Mouse (Mus musculus): ENCODE data around the gene Cnp. TPM values are rescaled to one million over a fixed set of nuclear protein-coding genes. Genes with fewer than 3 reads are reported as not detected.

Cnp gene
- polyA plus RNA-seq, 1 experiment from 2014 or later = 34.7 TPM

DNA sequence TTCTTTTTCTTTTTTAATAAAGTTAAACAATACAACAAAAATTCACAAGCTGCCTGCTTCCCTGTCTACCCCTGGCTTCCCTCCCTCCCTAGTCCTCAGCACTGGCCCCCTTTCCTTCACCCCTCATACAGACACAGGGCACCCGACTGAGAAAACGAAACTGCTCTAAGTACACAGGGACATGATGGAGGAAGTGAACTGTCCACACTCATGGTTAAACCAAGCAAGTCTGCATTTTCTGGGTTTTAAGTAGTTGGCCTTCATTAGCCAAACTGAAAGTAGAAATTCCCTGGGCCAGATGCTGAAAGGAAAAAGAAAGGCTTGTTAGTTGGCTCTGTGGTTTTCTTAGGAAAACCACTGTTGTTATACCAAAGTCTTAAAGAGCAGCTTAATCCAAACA, 8.1 kb downstream of the Cnp start:
- peaks cover 95% of the 10 kb centered on the region for H3K36me3 ChIP-seq (ENCODE audit: control insufficient read depth, insufficient read depth, low read length)
- WGBS = 89% methylated on average over 2 of the region's 2 CpGs
- ATAC-seq (replicated peaks; ENCODE audit: low FRiP score, low TSS enrichment, low read depth) = no peak
- no peaks in the 10 kb centered on the region for H3K9me3 ChIP-seq (ENCODE audit: control insufficient read depth, low read length)
- no peak overlapping the region for H3K4me3 ChIP-seq (ENCODE audit: low read depth, low read length)
- no peak overlapping the region for H3K4me2 ChIP-seq (ENCODE audit: low read length)
- no peak overlapping the region for H3K9ac ChIP-seq (ENCODE audit: low read length)
- H3K27me3 ChIP-seq (replicated peaks; ENCODE audit: control insufficient read depth, insufficient read depth, low read length) = no peaks in the 10 kb centered on the region
- no peak for DNase-seq (ENCODE audit: low spot score)
- H3K27ac ChIP-seq (ENCODE audit: low read depth) = no peak overlapping the region
- no peaks in the 10 kb centered on the region for H3K4me1 ChIP-seq (replicated peaks; ENCODE audit: control insufficient read depth, insufficient read depth, low read length)

DNA sequence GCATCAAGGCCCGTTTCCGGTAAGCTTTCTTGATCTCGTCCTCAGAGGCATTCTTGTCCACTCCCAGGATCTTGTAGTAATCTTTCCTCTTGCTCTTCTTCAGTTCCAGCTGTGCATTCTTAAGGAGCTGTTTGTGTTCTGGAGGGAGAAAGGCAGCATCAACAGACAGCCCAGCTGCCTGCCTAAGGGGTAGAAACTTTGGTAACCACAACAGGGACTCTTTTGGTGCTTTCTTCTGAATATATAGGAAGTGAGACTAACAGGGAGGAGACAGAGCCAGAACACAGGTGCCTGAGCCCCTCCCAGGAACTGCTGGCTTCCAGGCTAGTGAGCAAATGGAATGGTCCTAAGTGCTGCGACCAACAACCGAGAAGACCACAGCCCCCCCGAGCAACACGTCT, 9.9 kb downstream of the Cnp start:
- Histone ChIP-seq H3K4me2 (ENCODE audit: low read length) (no peak overlapping the region), H3K4me1 (replicated peaks; ENCODE audit: control insufficient read depth, insufficient read depth, low read length) (no peaks in the 10 kb centered on the region), H3K9me3 (ENCODE audit: control insufficient read depth, low read length) (no peaks in the 10 kb centered on the region), H3K27ac (ENCODE audit: low read depth) (no peak overlapping the region), H3K4me3 (ENCODE audit: low read depth, low read length) (no peak overlapping the region), H3K36me3 (ENCODE audit: control insufficient read depth, insufficient read depth, low read length) (peaks cover 100% of the 10 kb centered on the region), H3K9ac (ENCODE audit: low read length) (no peak overlapping the region), H3K27me3 (replicated peaks; ENCODE audit: control insufficient read depth, insufficient read depth, low read length) (no peaks in the 10 kb centered on the region)
- DNase-seq (ENCODE audit: low spot score) = no peak
- 87% methylated on average over 7 of the region's 7 CpGs for WGBS
- ATAC-seq (replicated peaks; ENCODE audit: low FRiP score, low TSS enrichment, low read depth) = no peak

DNA sequence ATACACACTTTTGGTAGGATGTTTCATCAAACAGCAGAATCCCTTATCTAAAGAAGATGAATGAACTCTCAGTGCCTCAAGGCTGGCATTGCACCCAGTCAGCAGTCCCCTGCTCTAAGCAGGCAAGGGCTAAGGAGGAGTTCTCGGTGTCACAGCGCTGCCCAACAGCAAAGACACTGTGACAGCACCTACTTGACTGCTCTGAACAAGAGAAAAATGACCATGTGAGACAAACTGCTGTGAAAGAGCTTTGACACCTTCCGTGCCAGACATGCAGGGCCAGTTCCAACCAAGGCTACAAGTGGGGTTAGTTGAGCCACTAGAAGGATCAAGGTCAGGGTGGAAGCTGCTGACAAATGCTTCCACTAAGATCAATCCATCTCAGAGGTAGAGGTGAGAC, 10.4 kb downstream of the Cnp start:
- Histone ChIP-seq H3K27ac (ENCODE audit: low read depth) (no peak overlapping the region), H3K9ac (ENCODE audit: low read length) (no peak overlapping the region), H3K4me2 (ENCODE audit: low read length) (no peak overlapping the region), H3K4me3 (ENCODE audit: low read depth, low read length) (no peak overlapping the region), H3K36me3 (ENCODE audit: control insufficient read depth, insufficient read depth, low read length) (peaks cover 100% of the 10 kb centered on the region), H3K4me1 (replicated peaks; ENCODE audit: control insufficient read depth, insufficient read depth, low read length) (no peaks in the 10 kb centered on the region), H3K27me3 (replicated peaks; ENCODE audit: control insufficient read depth, insufficient read depth, low read length) (no peaks in the 10 kb centered on the region), H3K9me3 (ENCODE audit: control insufficient read depth, low read length) (no peaks in the 10 kb centered on the region)
- DNase-seq (ENCODE audit: low spot score) (no peak), ATAC-seq (replicated peaks; ENCODE audit: low FRiP score, low TSS enrichment, low read depth) (no peak)
- WGBS = 96% methylated on average over 3 of the region's 3 CpGs

DNA sequence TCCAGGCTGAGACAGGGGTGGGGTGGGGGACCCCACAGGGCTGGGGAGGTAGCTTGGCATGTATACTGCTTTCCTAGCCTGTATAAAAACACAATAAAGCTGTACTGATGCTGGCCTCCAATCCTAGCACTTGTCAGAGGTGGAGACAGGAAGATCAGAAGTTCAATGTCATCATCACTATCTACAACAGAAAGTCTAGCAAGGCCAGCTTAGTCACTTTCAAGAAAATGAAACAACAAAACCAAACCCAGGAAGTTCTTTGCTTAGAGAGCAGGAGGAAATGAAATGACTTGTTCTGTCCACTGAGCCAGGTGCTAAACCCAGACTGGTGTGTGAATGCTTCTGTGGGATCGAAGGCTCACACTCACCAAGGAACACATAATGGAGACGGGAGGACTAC, 13.8 kb downstream of the Cnp start:
- no peaks in the 10 kb centered on the region for H3K9me3 ChIP-seq (ENCODE audit: control insufficient read depth, low read length)
- no peak overlapping the region for H3K4me2 ChIP-seq (ENCODE audit: low read length)
- H3K9ac ChIP-seq (ENCODE audit: low read length) = no peak overlapping the region
- no peak overlapping the region for H3K27ac ChIP-seq (ENCODE audit: low read depth)
- 94% methylated on average over 2 of the region's 2 CpGs for WGBS
- no peak for ATAC-seq (replicated peaks; ENCODE audit: low FRiP score, low TSS enrichment, low read depth)
- no peaks in the 10 kb centered on the region for H3K27me3 ChIP-seq (replicated peaks; ENCODE audit: control insufficient read depth, insufficient read depth, low read length)
- no peak overlapping the region for H3K4me3 ChIP-seq (ENCODE audit: low read depth, low read length)
- no peak for DNase-seq (ENCODE audit: low spot score)
- no peaks in the 10 kb centered on the region for H3K4me1 ChIP-seq (replicated peaks; ENCODE audit: control insufficient read depth, insufficient read depth, low read length)
- peaks cover 100% of the 10 kb centered on the region for H3K36me3 ChIP-seq (ENCODE audit: control insufficient read depth, insufficient read depth, low read length)

DNA sequence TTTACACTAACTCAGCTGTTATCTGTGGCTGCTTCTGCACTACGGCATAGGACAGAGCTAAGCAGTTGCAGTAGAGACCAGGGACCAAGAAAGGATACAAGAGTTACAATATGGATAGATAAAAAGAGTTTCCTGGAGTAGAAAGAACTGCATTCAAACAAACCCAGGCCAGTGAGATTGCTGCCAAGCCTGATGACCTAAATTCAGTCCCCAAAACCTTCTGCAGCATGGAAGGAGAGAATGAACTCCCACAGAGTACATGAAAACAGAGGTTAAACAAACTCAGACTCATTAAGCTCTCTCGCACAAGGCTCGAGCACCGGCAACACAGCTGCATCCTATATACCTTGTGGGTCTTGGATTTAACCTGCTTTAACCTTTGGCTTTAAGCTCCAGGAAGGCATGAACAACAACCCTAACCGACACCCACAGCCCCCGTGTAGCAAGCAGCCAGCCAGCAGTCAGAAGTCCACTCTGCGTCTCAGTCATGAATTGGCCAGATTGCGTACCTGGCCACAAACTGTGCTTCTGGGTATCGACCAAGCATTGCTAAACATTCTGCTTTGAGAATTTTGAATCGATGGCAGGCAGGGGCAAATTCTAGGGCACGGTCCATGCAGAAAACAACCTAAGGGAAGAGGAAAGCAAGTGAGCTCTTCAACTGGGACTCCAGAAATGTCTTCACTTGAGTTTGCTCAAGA, 17.8 kb downstream of the Cnp start:
- Histone ChIP-seq H3K36me3 (ENCODE audit: control insufficient read depth, insufficient read depth, low read length) (peaks cover 96% of the 10 kb centered on the region), H3K4me3 (ENCODE audit: low read depth, low read length) (no peak overlapping the region), H3K27me3 (replicated peaks; ENCODE audit: control insufficient read depth, insufficient read depth, low read length) (no peaks in the 10 kb centered on the region), H3K27ac (ENCODE audit: low read depth) (no peak overlapping the region), H3K4me2 (ENCODE audit: low read length) (no peak overlapping the region), H3K4me1 (replicated peaks; ENCODE audit: control insufficient read depth, insufficient read depth, low read length) (no peaks in the 10 kb centered on the region), H3K9me3 (ENCODE audit: control insufficient read depth, low read length) (no peaks in the 10 kb centered on the region), H3K9ac (ENCODE audit: low read length) (no peak overlapping the region)
- 94% methylated on average over 11 of the region's 11 CpGs for WGBS
- no peak for DNase-seq (ENCODE audit: low spot score)
- no peak for ATAC-seq (replicated peaks; ENCODE audit: low FRiP score, low TSS enrichment, low read depth)

DNA sequence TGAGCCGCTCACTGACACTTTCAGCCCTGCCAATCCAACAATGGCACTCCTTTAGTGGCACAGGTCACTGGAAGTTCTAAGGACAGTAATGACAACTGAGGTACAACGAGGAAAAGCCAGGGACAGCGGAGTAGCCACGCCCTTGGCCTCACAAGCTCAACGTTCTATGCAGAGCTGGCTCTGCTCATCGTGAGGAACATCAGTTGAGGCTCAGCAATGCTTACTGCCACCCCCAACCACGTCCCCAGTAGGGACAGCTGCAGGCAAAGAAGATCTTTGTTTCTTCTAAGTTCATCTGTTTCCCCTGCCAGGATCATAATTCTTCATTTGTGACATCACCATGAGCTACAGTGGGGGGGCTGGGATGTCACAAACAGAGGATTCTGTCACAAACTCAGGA, 19.9 kb downstream of the Cnp start:
- no peak overlapping the region for H3K27ac ChIP-seq (ENCODE audit: low read depth)
- no peak overlapping the region for H3K9ac ChIP-seq (ENCODE audit: low read length)
- H3K9me3 ChIP-seq (ENCODE audit: control insufficient read depth, low read length) = no peaks in the 10 kb centered on the region
- no peaks in the 10 kb centered on the region for H3K27me3 ChIP-seq (replicated peaks; ENCODE audit: control insufficient read depth, insufficient read depth, low read length)
- WGBS = 78% methylated on average over 7 of the region's 7 CpGs
- H3K36me3 ChIP-seq (ENCODE audit: control insufficient read depth, insufficient read depth, low read length) = peaks cover 96% of the 10 kb centered on the region
- no peak overlapping the region for H3K4me2 ChIP-seq (ENCODE audit: low read length)
- ATAC-seq (replicated peaks; ENCODE audit: low FRiP score, low TSS enrichment, low read depth) = no peak
- H3K4me1 ChIP-seq (replicated peaks; ENCODE audit: control insufficient read depth, insufficient read depth, low read length) = no peaks in the 10 kb centered on the region
- no peak for DNase-seq (ENCODE audit: low spot score)
- H3K4me3 ChIP-seq (ENCODE audit: low read depth, low read length) = no peak overlapping the region

DNA sequence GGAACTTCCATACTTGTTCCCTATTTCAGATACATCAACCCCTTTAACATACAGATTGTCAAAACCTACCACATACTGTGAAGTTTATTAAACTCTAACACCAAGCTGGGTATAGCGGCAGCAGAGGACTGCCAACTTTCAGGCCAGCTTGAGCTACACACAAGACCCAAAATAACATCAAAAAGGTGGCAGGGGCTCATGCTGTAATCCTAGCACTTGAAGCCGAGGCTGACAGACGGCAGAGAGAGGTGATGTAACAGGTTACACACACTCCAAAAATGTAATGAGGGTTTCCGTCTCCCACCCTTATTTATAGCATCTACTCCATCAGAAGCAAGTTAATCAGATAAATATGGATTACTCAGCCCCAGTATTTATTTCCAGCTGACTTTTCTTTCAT, 20.8 kb downstream of the Cnp start:
- Histone ChIP-seq H3K36me3 (ENCODE audit: control insufficient read depth, insufficient read depth, low read length) (peaks cover 96% of the 10 kb centered on the region), H3K9me3 (ENCODE audit: control insufficient read depth, low read length) (no peaks in the 10 kb centered on the region), H3K27ac (ENCODE audit: low read depth) (no peak overlapping the region), H3K9ac (ENCODE audit: low read length) (no peak overlapping the region), H3K4me2 (ENCODE audit: low read length) (no peak overlapping the region), H3K4me3 (ENCODE audit: low read depth, low read length) (no peak overlapping the region), H3K4me1 (replicated peaks; ENCODE audit: control insufficient read depth, insufficient read depth, low read length) (no peaks in the 10 kb centered on the region), H3K27me3 (replicated peaks; ENCODE audit: control insufficient read depth, insufficient read depth, low read length) (no peaks in the 10 kb centered on the region)
- ATAC-seq (replicated peaks; ENCODE audit: low FRiP score, low TSS enrichment, low read depth) (no peak), DNase-seq (ENCODE audit: low spot score) (no peak)
- 76% methylated on average over 4 of the region's 4 CpGs for WGBS

DNA sequence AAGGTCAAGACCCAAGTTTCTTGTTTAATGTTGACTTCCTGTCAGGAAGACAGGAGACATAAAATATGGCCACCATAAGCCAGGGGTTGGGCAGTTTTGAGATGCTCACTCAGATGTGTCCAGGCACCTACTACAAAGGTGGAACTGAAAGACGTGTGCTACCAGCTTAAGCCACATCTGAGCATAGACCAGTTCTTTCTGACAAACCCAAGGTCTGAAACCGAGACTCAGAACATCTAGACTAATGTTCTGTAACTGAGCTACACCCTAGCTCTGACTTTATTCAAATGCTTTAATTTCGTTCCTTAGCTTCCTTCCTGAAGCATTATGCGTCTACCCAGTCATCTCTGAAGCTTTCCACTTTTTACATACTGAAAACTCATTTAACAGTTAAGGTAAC, 23.4 kb downstream of the Cnp start:
- ATAC-seq (replicated peaks; ENCODE audit: low FRiP score, low TSS enrichment, low read depth) (no peak), DNase-seq (ENCODE audit: low spot score) (no peak)
- no peak overlapping the region for H3K27ac ChIP-seq (ENCODE audit: low read depth)
- H3K9me3 ChIP-seq (ENCODE audit: control insufficient read depth, low read length) = no peaks in the 10 kb centered on the region
- H3K27me3 ChIP-seq (replicated peaks; ENCODE audit: control insufficient read depth, insufficient read depth, low read length) = no peaks in the 10 kb centered on the region
- no peak overlapping the region for H3K9ac ChIP-seq (ENCODE audit: low read length)
- no peak overlapping the region for H3K4me3 ChIP-seq (ENCODE audit: low read depth, low read length)
- H3K4me1 ChIP-seq (replicated peaks; ENCODE audit: control insufficient read depth, insufficient read depth, low read length) = no peaks in the 10 kb centered on the region
- no peak overlapping the region for H3K4me2 ChIP-seq (ENCODE audit: low read length)
- 81% methylated on average over 4 of the region's 4 CpGs for WGBS
- H3K36me3 ChIP-seq (ENCODE audit: control insufficient read depth, insufficient read depth, low read length) = peaks cover 89% of the 10 kb centered on the region

DNA sequence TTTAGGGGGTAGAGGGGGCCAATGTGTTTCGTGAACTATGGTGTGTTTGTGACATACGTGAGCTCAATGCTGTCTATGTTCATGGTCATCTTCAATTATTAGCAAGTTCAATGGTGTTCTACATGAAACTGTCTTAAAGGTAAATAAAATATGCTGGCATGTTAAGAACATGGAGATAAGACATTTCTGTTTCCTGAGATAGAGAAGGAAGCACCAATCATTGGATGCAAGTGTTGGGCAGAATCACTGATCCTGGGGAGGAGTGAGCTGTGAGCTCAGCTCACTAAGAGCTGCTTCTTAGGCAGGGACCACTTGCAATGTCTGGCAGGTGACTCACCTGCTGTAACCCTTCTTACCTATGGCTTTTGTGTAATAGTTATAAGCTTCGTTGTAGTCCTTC, 26.7 kb downstream of the Cnp start:
- Histone ChIP-seq H3K36me3 (ENCODE audit: control insufficient read depth, insufficient read depth, low read length) (peaks cover 64% of the 10 kb centered on the region), H3K27ac (ENCODE audit: low read depth) (no peak overlapping the region)
- 97% methylated on average over 3 of the region's 3 CpGs for WGBS

More for the DNA sequence above, 26.7 kb downstream of the Cnp start:
- no peak overlapping the region for H3K4me2 ChIP-seq (ENCODE audit: low read length)
- DNase-seq (ENCODE audit: low spot score) (no peak), ATAC-seq (replicated peaks; ENCODE audit: low FRiP score, low TSS enrichment, low read depth) (no peak)
- H3K4me3 ChIP-seq (ENCODE audit: low read depth, low read length) = no peak overlapping the region
- H3K4me1 ChIP-seq (replicated peaks; ENCODE audit: control insufficient read depth, insufficient read depth, low read length) = peaks cover 8% of the 10 kb centered on the region; the same call in 1 of the 2 replicates
- no peaks in the 10 kb centered on the region for H3K27me3 ChIP-seq (replicated peaks; ENCODE audit: control insufficient read depth, insufficient read depth, low read length)
- no peak overlapping the region for H3K9ac ChIP-seq (ENCODE audit: low read length)
- no peaks in the 10 kb centered on the region for H3K9me3 ChIP-seq (ENCODE audit: control insufficient read depth, low read length)
